Mouse (Mus musculus): ENCODE data around the gene Traf2.
A peak's percentile ranks its signal among the peaks of the same experiment; 100 is the strongest.

Traf2 gene

DNA sequence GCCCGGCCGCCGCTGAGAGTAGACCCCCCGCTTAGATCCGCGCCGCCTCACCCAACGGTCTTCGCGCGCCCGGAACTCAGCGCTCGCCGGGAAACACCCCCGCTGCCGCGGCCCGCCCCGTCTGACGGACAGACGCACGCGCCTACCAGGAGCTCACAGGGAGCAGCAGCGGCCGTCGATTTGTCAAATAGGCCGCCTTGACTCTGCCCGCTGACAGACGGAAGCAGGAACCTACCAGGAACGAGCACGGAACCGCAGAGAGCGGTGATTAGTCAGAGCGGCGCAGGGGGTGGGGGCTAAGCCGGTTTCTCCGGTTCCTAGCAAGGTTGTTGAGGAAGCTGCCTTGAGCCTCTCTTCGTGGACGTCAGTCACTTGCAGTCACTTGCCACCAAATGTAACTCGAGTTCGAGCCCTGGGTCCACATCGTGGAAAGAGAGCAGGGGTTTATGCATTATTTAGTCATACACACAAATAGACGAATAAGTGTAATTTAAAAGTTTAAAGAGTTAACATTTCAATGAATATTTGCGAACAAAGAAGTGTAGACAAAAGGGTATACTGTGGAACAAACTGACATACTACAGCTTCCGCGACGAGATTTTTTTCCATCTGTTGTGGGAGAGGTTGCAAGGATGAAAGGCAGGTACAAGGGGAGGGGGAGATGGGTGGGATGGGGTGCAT, at the start of gene Traf2:
Gene Traf2 (minus strand): TSS at position 130 of the 681 bp plus-strand sequence.
- DNase-seq (ENCODE audit: low spot score in 2 of 2) = peak; percentile 99

DNA sequence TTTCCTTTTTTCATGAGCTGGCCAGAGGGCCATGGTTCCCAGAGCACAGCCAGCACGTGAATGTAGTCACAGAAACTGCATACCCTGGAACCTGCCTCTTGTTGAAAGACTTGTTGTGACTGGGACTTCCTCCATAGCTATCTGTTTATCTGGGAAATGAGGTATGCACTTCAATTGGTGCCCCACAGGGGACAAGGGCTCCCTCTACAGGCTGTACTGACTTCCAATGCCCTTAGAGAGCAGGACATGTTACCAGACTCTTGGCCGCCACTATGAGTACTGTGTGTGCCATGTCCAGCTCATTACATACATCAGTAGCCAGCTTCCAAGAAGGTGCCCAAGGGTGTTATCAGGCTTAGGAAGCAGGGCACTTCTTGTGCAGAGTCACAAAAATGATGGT, 45.1 kb upstream of the Traf2 start:
- DNase-seq (ENCODE audit: low spot score in 2 of 2) = no peak

DNA sequence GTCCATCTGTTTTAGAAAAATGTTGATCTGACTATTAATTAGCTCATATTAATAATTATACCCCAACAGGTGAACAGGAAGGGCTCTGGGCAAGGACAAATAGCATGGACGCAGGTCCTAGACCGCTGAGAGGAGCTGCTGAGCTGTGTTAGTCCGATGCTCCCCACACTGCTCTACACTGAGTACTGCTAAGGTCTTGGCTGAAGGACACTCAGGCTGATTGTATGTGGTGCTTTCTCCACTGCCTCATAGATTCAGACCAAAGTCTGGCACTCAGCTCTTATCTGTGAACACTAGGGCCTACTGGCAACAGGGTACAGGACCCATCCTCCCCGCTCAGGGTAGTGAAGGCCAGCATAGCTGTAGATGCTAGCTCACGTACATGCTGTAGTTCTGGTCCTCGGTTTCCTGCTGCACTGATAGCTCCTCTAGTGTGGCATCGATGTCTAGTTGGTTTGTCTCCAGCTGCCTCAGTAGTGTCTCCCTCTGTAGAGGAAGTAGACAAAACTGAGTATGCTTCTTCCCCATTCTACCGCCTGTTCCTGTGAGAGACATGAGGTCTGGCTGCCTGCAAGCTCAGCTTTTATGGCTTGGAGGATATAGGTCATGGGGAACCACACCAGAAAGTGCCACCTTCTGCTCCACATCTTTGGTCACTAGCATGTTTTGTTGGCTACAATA, 41.6 kb upstream of the Traf2 start:
- no peak for DNase-seq (ENCODE audit: low spot score in 2 of 2)

DNA sequence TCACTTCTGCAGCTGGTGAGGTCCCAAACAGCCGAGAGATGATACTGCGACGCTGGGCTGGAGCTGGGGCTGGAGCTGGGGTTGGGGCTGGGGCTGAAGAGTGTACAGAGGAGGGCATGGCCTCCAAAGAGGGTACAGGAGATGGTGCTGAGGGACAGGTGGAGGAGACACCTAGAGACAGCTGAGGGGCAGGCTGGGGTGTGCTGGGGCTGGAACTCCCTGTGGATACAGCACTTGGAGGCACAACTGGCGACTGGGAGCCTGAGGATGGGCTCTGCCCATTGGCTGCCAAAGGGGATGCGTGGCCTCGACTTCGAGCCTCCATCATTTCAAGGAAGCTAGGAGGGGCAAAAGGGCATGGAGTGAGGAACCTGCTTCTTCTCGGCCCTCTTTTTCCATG, 40.5 kb upstream of the Traf2 start:
- no peak for DNase-seq (ENCODE audit: low spot score in 2 of 2)

DNA sequence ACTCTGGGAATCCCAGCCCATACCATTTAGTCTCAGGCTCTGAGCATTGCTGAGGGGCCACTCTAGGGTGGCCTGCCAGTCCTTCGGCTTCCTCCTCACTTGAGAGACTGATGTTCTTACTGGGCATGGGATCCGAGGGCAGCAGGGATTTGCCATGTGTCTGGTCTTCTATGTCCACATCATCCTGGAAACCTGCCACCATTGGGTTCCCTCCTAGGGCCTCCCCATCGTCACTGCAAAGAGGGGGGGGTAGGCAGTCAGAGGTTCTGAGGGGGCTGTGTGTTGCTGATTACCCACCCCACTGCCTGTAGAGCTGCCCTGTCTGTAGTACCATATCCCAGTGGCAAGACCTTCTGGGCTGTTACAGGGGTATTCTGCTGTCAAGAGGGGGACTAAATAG, 38.9 kb upstream of the Traf2 start:
- DNase-seq (ENCODE audit: low spot score in 2 of 2) = no peak

DNA sequence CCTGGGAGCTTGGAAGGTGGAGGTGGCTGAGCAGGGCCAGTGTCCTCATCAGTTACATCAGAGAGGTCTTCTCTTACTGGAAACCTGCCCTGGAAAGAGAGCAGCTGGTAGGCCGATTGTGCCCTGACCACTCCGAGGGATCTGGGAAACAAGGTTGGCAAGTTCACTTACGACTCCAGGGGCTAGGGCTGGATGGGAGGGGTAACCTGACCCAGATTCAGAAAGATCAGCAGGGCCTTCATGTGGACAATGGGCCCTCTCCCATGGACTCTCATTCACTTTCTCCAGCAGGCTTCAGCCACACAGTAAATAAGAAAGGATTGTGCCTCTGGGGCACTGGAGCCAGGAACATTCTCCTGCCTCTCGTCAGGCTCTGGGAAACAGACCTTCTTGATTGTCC, 38.1 kb upstream of the Traf2 start:
- DNase-seq (ENCODE audit: low spot score in 2 of 2) = no peak

DNA sequence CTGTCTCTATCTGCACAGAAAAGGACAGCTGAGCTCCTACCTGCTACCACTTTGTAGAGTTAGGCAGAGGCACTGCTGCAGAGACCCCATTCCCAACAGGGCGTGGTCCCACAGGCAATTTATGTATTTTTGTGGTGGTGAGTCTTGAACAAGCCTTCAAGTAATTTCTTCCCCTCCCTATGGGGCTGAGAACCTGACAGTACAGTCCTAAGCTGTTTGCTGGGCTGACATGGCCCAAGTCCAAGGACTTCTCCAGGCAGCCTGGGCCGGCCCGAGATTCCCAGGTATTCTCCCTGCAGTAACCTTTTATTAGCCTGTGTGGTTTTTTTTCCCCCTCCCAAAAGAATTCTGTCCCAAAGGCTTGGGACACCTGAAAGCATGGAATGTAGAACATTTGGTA, 37.4 kb upstream of the Traf2 start:
- no peak for DNase-seq (ENCODE audit: low spot score in 2 of 2)

DNA sequence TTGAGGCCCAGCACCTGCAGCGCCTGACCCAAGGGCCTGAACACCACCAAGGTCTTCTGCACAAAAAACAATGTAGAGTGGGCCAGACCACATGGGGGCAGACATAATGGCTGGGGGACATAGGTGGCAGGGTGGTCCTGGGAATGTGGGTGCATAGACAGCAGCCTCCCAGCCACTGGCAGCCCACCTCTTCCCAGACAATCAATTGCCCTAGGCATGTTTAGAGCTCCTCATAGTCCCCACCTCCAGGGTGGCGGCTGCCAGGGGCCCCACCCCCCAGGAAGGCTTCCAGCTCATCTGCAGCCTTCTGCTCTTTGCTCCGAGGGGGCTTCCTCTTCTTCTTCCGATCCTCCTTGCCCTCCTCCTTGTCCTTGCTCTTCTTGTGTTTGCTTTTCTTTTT, 36.8 kb upstream of the Traf2 start:
- no peak for DNase-seq (ENCODE audit: low spot score in 2 of 2)

DNA sequence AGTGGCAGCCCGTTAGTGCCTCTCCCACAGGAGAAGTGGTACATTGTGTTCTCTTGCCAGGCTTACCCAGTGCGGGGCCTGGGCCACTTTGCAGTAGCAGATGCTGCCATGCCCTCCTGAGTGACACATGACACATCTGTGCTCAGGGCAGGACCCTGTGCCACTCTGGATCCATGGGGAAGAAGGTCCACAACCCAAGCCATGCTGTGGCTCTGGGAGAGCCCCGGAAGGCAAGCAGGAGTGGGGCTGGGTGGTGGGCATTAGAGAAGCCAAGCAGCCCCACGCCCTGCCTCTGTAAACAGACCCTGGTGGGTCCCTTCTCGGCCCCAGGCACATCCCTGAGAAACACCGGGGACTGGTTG, 36.4 kb upstream of the Traf2 start:
- DNase-seq (ENCODE audit: low spot score in 2 of 2) = no peak

DNA sequence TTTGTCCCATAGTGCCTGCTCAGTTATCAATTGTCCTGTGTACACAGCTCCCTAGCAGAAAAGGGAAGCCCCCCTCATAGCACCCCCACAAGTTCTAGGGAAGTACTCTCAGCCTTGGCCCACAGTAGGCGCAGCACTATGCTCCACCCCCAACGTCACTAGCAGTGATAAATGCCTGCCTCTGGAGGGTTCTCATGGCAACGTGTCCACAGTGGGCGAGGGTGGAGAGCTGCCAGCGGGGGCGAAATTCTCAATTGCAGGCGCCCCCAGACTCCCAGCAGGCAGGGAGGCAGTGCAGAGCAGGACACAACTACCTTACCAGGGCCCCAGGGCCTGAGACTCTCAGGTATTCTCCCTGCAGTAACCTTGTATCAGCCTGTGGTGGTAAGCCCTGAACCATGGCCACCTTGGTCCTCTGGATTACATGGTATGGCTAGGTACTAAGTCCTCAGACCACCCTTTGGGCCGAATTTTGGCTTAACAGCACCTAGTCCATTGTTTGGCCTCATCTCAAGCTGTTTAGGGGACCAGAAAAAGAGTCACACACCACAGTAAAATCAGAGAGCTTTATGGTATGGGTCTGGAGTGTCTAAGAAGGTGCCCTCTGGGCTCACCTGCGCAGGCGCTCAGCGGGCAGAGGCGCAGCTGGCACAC, 35.9 kb upstream of the Traf2 start:
- no peak for DNase-seq (ENCODE audit: low spot score in 2 of 2)

DNA sequence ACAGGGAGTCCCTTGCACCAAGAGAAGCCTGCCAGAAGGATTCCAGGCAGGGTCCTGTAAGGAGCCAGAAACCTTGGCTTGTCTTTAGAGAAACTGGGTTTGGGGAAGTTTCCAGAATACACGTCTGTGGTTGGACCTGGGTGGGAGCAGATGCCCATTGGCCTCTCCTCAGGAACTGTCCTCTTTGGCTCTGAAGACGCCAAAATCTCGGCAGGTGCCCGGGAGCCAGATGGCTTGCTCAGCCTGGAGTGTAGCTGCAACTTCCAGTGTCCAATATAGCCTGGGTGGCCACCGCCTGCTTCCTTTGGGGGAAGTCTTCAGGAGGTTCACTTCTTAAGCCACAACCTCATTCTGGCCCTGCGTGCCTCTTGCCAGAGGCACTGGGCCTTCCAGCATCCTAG, 35.2 kb upstream of the Traf2 start:
- no peak for DNase-seq (ENCODE audit: low spot score in 2 of 2)

DNA sequence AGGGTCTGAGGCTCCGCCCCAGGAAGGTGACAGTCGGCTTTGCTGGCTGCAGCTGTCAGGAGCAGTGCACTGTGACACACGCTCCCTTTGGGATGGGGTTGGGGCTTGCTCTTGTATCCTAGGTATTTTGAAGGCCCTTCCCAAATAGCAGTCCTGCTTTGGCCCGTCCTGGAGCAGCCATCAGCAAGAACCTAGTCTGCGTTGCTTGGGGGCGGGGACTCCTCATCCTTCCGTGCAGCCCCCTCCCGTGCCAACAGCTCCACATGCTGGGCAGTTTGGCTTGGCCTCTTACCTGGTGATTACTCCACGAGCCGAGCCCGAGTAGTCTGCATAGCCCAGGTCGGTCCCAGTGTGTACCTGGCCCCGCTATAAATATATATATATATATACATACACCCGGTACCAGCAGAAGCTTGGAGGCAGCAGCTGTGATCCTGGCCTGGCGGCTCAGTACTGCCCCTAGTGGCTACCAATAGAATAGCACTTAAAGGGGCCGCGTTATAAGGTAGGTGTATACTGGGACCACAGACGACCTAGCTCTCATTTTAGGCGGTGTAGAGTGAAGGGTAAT, 34.6 kb upstream of the Traf2 start, which contains the start of gene Ajm1:
Gene Ajm1 (minus strand): TSS at position 464 of the 571 bp plus-strand sequence.
- DNase-seq (ENCODE audit: low spot score in 2 of 2) = peak; percentile 58 to 75

DNA sequence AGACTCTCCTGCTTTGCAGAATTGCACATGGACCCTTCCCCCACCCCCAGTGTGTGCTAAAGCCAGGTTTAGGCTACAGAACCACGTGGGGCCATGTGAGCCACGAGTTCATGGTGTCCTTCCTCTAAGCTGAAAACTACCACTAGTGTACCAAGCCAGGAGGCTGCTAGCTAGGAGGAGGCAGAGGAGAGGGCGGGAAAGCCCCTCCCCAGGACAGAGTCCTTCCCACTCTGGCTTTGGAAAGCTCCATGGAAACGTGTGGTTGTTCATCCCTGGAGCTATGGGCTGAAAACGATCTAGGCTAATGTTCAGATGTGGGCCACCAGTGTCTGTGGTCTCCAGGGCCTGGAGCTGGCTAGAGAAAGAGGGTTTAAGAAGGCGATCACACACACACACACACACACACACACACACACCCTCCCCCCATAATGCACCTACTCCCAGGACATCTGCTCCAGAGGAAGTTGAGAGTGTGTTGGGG, 33.9 kb upstream of the Traf2 start:
- no peak for DNase-seq (ENCODE audit: low spot score in 2 of 2)

DNA sequence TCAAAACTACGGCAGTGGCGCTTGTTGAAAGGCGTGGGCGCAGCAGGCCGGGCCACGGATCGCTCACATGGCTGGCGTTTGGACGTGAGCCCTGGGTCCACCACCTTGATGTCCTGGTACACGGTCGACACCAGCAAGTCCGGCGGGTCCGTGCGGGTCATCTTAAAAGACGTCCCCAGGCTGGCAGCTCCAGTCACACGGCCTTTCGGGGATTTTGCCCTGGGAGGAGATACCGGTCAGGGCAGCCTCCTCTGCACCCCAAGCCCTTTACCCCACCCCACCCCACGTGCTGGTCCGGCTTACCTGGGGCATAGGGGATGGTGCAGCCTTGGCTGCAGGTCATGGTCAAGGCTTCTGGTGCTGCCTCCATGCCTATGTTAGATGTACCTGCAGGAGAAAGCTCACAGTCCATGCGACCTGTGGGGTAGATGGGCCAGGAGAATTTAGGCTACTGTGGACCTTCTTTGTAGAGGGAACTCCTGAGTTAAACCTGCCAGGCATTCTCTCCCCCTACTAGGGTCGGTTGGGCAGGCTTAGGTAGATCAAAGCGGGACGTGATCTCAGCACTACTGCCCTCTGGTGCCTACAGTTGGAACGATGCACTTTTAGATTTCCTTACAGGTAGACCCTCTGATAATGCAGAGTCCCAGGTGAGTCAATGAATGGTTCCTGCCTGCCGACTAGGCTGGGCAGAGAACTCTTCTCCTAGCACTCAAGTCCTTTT, 33.2 kb upstream of the Traf2 start:
- DNase-seq (ENCODE audit: low spot score in 2 of 2) = no peak

DNA sequence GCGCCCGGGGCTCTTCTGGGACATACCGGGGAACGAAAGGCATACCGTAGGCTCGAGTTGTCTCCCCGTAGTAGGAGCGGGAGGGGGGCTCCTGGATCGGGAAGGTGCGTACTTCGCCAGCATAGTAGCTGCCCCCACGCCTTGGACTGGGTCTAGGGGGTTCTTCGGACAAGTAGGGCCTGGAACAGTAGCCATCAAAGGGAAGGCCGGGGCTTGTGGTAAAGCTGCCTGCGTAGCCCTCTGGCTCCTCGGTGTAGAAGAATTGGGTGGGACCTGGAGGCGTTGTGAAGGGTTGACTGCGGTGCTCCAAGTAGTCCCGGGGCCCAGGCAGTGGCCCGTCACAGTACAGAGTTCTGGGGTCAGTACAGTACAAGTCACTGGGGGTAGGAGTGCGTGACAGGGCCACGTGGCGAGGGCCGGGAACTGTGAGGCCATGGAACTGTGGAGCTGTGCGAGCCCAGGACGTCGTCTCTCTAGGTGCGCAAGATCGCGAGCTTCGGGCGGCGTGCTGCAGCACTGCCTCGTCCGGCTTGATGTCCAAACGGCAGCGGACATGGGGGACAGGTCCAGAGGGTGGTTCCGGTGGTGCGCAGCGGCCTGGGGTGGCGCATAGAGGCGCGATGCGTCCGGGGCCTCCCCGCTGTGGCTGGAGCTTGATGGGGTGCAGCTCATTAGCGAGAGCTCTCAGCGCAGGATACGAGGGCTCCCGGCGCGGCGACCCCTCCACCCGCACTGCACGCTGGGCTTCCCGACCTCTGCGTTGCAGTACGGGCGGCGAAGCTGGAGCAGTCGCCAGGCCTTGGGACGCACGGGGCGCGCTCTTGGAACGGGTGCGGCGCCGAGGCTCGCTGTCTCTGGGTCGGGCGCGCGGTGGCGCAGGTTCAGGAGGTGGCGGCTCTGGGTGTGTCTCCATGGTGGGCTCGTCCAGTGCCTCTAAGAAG, 32.3 kb upstream of the Traf2 start:
- no peak for DNase-seq (ENCODE audit: low spot score in 2 of 2)

DNA sequence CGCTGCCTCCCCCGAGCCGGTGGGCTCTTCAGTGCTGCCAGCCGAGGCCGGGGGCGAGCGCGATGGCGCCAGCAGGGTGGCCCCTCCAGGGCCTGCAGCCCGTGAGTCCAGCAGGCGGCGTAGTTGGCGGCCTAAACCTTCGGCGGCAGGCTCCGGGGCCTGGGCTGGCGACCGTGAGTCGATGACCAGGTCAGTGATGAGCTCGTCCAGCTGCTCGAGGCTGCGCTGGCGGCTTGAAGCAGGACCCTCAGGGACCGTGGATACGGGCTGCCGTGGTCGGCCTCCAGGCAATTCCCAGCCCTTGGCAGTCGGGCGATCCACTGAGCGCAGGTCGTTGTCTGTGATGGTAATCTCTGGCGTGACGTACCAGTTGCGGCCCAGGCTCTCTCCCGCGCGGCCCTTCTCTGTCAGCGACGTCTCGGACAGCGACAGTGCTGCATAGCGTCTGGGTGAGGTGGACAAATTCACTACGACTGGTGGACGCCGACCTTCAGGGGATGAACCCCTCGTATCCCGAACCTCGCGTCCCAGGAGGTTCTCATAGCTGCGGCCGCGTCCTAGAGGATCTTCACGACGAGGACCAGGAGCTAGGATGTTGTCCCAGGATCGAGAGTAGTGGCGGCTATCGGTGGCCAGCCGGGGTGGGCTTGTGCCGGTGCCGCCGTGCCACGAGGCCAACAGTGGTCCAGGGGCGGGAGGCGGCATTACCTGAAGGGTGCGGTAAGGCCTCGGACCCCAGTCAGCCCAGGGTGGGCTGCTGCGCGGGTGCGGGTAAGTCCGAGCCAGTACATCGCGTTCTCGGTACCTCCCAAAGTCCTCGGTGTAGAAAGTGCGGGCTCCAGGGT, 31.4 kb upstream of the Traf2 start:
- DNase-seq (ENCODE audit: low spot score in 2 of 2) = no peak

DNA sequence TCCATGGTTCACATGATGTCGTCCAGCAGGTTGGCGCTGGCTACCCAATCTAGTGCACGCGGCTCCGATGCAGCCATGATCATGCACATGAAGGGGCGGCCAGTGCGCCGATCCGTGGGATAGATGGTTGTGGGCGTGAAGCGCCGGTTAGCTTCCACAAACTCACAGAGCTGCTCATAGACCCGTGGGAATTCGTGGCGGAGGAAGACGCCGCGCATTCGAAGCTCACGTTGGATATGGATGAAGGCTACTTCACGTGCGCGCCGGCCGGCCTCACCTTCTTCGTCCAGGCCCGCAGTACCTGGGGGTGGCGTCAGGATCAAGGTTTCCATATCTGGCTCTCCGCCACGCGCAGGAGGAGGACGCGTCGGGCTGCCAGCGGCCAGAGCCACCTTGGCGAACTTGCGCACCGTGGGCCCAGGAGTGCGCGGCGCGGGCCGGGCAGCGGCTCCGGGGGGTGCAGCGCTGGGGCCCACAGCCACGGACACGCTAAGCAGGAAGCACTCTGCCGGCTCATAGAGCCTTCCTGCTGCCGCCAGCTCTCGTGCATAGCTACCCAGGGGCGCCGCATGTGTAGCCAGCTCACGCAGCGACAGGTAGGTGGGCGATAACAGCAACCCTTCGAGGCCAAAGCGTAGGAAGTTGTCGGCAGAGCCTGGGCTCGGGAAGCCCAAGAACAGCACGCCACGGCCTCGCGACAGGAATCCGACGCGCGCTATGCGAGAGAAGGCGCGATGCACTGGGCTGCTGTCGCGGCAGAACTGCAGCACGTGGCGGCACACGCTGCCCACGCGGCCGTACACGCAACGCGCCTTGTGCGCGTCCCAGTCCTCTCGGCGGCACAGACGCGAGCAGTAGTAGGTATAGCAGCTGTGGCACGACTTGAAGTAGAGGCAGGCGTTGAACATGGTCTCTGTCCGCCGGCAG, 30.5 kb upstream of the Traf2 start:
- DNase-seq (ENCODE audit: low spot score in 2 of 2) = no peak

DNA sequence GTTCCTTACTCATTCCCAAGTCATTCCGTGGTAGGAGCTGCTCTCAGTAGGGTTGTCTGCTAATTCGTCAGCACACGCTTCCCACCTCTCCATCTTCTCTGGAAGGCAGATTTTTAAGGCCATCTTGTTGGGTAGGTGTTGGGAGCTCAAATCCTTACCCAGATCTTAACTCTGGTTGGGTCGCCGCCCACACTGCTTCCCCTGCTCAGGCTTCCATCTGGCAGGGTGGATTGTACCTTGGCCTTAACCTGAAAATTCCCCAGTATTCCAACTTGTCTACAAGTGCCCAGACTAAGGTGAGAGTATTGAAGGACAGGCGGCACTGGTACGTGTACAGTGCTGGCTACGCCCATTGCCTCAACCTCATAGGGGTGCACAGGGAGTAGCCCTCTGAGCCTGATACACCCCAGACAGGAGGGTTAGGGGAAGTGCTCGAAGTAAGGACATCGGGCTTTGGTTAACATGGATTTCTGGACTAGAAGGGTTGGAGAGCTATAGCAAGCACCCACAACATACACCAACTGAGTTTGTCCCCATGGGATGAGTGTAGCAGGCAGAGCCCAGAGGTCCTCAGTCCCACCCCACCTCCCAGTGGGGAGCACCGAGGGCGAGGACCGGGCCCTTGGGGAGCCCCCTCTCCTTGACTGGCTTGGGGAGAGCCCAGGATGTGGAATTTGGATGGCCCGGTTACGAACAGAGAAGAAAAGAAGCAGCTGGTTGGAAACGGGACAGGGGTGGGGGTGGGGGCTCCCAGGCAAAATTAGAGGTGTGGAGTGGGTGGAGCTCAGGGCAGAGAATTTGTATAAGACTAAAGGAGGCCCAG, 29.5 kb upstream of the Traf2 start:
- DNase-seq (ENCODE audit: low spot score in 2 of 2) = no peak

All from heart, adult 9 months (tissue).